Mouse (Mus musculus) C2C12 (cell line): ENCODE measurements around the gene Smoc2.

Source experiments
- CEBPB ChIP-seq: IDR thresholded peaks from one replicate; pipeline ENCODE4 v1.6.1; 2011; ENCODE audit warnings: low read depth, mild to moderate bottlenecking, control low read depth, moderate library complexity
- CTCF ChIP-seq: IDR thresholded peaks from one replicate; pipeline ENCODE4 v1.5.1; 2011; ENCODE audit not compliant: control insufficient read depth, insufficient read depth, insufficient read length
- MAX ChIP-seq: IDR thresholded peaks from one replicate; pipeline ENCODE4 v1.6.1; 2011; ENCODE audit warnings: mild to moderate bottlenecking, control low read depth
- MYOG ChIP-seq: IDR thresholded peaks from one replicate; pipeline ENCODE4 v1.6.1; 2011; ENCODE audit not compliant: control insufficient read depth, insufficient read length; ENCODE audit errors: extremely low read depth

DNA sequence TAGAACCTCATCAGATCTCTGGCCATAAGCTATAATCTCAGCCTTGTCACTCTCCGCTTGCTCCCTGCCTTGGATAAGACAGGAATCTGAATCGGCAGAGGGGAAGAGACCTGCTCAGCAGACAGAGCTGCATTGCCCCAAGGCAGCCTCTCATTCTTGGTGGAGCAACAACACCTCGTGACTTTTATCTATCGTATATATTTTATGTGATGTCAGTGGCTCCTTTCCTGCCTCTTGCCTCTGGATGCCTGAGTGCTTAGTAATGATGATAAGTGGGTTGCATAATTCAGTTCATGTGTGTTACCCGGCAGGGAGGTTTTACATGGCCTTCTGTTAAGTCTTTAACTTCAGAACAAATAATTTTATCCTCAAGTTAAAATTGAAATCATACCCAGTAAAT, 128.6 kb downstream of the Smoc2 start:
- peak; percentile 88 for TF ChIP-seq CEBPB
- TF ChIP-seq CTCF = no peak
- no peak for TF ChIP-seq MYOG
- TF ChIP-seq MAX = no peak
